Mouse (Mus musculus) stomach, postnatal 0 days (tissue): ENCODE results near the gene Rnf207.

Experiments used
- CTCF ChIP-seq: IDR thresholded peaks from 2 replicates; pipeline ENCODE4 v1.5.1; 2016; ENCODE audit warnings: antibody characterized with exemption, low read depth, mild to moderate bottlenecking, moderate library complexity
- EP300 ChIP-seq: optimal IDR thresholded peaks from 2 replicates; pipeline ENCODE3; 2016; ENCODE audit warnings: antibody characterized with exemption

DNA sequence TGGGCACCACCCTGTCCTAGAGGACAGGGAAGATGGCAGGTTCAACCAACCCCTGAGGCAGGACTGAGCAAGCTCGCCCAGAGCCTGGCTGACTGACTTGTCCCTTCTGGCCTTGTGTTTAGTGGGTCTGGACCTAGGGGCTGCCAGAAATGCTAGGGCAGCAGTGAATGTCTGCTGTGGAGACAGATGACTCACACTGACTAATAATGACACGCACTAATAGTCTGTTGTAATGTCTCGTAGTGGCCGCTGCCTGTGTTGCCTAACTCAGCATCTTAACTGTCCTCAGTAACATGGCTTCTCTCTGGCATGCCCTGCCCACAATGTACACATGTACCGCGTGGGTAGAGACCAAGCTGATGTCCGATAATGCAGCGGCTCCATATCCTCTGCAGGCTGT, 58.3 kb downstream of the Rnf207 start:
- no peak for TF ChIP-seq EP300
- no peak for TF ChIP-seq CTCF
